In genomic region chr2:35293291-35293690, GRCm38 (mm10) we compare ENCODE assay signal across 12 mouse cellular contexts.
"Had no signal": no experiment of that assay in that cellular context is flagged by ENCODE, and none has a peak within 500 bp of the region (broad histone marks: within the 10 kb centered on the region; RNA-seq: fewer than 3 reads in every experiment).

No protein-coding gene starts in this region.

- H3K27ac ChIP-seq: limb, embryonic 12.5 days; liver, embryonic 13.5 days; lung, embryonic 15.5 days; midbrain, embryonic 10.5 days; neural tube, embryonic 12.5 days; stomach, postnatal 0 days had no signal

- DNase-seq: kidney, postnatal 36 days; layer of hippocampus, adult 9-11 months; layer of hippocampus, postnatal 36 days; liver; liver, embryonic 13.5 days; liver, postnatal 0 days; midbrain, embryonic 14.5 days had no signal

- H3K9me3 ChIP-seq: limb, embryonic 12.5 days; liver, embryonic 13.5 days; lung, embryonic 15.5 days; midbrain, embryonic 10.5 days; neural tube, embryonic 12.5 days had no signal

- H3K4me2 ChIP-seq: limb, embryonic 12.5 days; liver, embryonic 13.5 days; lung, embryonic 15.5 days; neural tube, embryonic 12.5 days had no signal

- H3K4me1 ChIP-seq: midbrain, embryonic 10.5 days; neural tube, embryonic 12.5 days had no signal

- H3K9ac ChIP-seq: limb, embryonic 12.5 days; liver, embryonic 13.5 days; liver, postnatal 0 days; lung, embryonic 15.5 days; neural tube, embryonic 12.5 days had no signal

- H3K4me3 ChIP-seq: limb, embryonic 12.5 days; liver, embryonic 13.5 days; lung, embryonic 15.5 days; midbrain, embryonic 10.5 days; neural tube, embryonic 12.5 days had no signal

- H3K36me3 ChIP-seq: midbrain, embryonic 10.5 days; neural tube, embryonic 12.5 days had no signal

- H3K27me3 ChIP-seq: liver, embryonic 13.5 days; lung, embryonic 15.5 days; neural tube, embryonic 12.5 days had no signal

- ATAC-seq: liver, postnatal 0 days had no signal
